Mouse (Mus musculus) olfactory bulb, adult 2 months (tissue): ENCODE measurements at regions not wholly inside any gene's neighbourhood (a gene's known extent, or its start where the extent isn't known, plus 50 kb on each side); places are given as distances from the start of the nearest gene placed in this dataset.

ENCODE experiments used
- H3K27ac ChIP-seq: fragments of 200-500 bp; 2 replicates; pipeline ENCODE4 v1.5.1; 2012; ENCODE audit warnings: low read depth, low read length; ENCODE audit not compliant: insufficient read depth
- H3K4me1 ChIP-seq: fragments of 200-500 bp; 2 replicates; pipeline ENCODE4 v1.6.1; 2012; ENCODE audit warnings: low read length; ENCODE audit not compliant: control insufficient read depth, insufficient read depth
- H3K4me3 ChIP-seq: fragments of 200-500 bp; 2 replicates; pipeline ENCODE4 v1.5.1; 2012; ENCODE audit warnings: mild to moderate bottlenecking, low read depth, low read length, moderate library complexity; ENCODE audit not compliant: insufficient read depth
- CTCF ChIP-seq: fragments of 200-500 bp; IDR thresholded peaks from 2 replicates; pipeline ENCODE4 v1.5.1; 2012; ENCODE audit warnings: low read depth, mild to moderate bottlenecking, low read length, moderate library complexity; ENCODE audit not compliant: insufficient read depth
- POLR2A ChIP-seq: fragments of 200-500 bp; IDR thresholded peaks from 2 replicates; pipeline ENCODE4 v1.6.1; 2012; ENCODE audit warnings: mild to moderate bottlenecking, low read depth, low read length, moderate library complexity; ENCODE audit not compliant: insufficient read depth
- WGBS: fragments of 180-500 bp; shearing (Covaris S2); methylation state at CpG from one replicate; pipeline ENCODE4 v1.1.7; 2018; 5-methylcytosine and 5-hydroxymethylcytosine counted together

GRCm38 (mm10) chr13:5713195-5713863, 148.0 kb upstream of the Klf6 start:
- TF ChIP-seq CTCF (no peak), POLR2A (no peak)
- H3K27ac ChIP-seq: no peak overlapping the region
- 54% methylated on average over 6 of the region's 6 CpGs for WGBS
- no peak overlapping the region for H3K4me3 ChIP-seq
- H3K4me1 ChIP-seq: no peaks in the 10 kb centered on the region

GRCm38 (mm10) chr13:5714191-5714591, 147.1 kb upstream of the Klf6 start:
- WGBS: 68% methylated on average over 12 of the region's 12 CpGs
- TF ChIP-seq POLR2A (no peak), CTCF (no peak)
- H3K4me3 ChIP-seq: no peak overlapping the region
- no peaks in the 10 kb centered on the region for H3K4me1 ChIP-seq
- H3K27ac ChIP-seq: no peak overlapping the region

- Histone ChIP-seq H3K4me1 (no peaks in the 10 kb centered on the region), H3K4me3 (no peak overlapping the region), H3K27ac (no peak overlapping the region)
- TF ChIP-seq CTCF (no peak), POLR2A (no peak)
Measured at GRCm38 (mm10) chr13:5714793-5715192, 146.5 kb upstream of the Klf6 start.

DNA sequence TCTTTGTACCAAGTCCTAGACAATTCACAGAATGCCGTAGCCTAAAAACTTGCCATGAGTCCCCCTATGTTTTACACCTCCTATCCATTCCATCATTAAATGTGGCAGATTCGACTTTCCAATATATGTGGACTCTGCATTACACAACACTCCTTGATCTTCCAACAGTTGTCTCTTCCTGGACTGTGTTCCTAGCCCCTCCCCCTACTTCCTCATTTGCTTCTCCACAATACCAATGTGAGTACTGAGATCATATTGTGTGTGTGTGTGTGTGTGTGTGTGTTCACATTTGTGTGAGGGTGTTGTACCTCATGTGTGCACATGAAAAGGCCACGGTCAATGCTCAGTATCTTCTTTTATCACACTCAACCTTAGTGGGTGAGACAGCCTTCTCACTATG, 144.5 kb upstream of the Klf6 start:
- no peak overlapping the region for H3K4me3 ChIP-seq
- 89% methylated on average over 3 of the region's 3 CpGs for WGBS
- no peaks in the 10 kb centered on the region for H3K4me1 ChIP-seq

DNA sequence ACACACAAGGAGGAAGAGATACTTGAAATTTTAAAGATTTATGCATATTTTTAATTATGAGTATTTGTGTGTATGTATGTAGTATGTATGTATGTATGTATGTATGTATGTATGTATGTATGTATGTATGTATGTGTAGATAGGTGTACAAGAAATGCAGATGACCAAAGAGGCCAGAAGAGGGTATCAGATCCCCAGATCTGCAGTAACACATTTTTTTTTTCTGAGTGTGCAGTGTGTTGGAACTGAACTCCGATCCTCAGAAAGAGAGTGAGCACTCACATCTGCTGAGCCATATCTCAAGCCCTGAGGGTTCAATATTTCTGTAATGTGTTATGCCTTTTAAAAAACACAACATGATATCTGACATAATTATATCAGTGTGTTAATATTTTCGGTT, 138.0 kb upstream of the Klf6 start:
- Histone ChIP-seq H3K4me3 (no peak overlapping the region), H3K27ac (no peak overlapping the region), H3K4me1 (no peaks in the 10 kb centered on the region)
- no peak for TF ChIP-seq POLR2A
- no peak for TF ChIP-seq CTCF
- 96% methylated on average over 2 of the region's 2 CpGs for WGBS

More for the DNA sequence above, 144.5 kb upstream of the Klf6 start:
- TF ChIP-seq POLR2A: no peak
- no peak for TF ChIP-seq CTCF
- H3K27ac ChIP-seq: no peak overlapping the region

DNA sequence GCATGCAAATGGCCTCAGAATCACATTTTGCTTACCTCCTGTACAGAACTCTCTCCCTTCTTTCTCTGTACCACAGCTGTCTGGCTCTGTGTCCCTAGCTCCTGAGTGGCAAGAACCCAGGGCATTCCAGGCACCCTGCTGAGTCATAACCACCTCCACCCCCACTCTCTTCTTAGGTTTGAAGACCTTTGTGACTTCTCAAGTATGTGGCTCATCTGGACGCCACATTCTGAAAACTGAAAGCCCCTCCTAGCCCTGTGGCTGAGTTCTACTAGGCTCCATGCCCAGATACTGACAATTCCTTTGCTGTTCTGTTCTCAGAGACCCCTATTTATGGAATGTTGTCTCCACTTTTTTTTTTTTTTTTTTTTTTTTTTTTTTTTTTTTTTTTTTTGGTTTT, 136.9 kb upstream of the Klf6 start:
- whole genome bisulfite sequencing: 67% methylated on average over 1 of the region's 1 CpGs

DNA sequence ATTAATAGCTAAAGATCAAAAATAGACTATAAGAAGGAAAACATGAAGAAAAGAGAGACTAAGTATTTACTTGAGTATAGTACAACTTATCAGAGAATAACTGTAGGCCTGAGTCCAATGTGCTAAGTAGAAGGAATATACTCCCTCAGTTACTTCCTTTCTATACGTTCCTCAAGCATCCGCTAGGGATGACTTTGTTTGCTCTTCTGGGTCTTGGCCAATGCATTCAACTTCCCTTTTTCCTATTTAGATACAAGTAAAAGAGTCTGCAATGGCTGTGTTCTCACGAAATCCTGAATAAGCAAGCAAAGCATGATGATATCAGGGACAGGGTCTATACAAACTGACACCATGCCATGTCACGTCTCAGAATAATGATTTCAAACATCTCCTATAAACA, 135.3 kb upstream of the Klf6 start:
- WGBS: 97% methylated on average over 4 of the region's 4 CpGs
- no peak overlapping the region for H3K4me3 ChIP-seq
- TF ChIP-seq POLR2A (no peak), CTCF (no peak)
- H3K4me1 ChIP-seq: no peaks in the 10 kb centered on the region
- no peak overlapping the region for H3K27ac ChIP-seq

More for the DNA sequence above, 136.9 kb upstream of the Klf6 start:
- Histone ChIP-seq H3K4me1 (no peaks in the 10 kb centered on the region), H3K27ac (no peak overlapping the region), H3K4me3 (no peak overlapping the region)
- TF ChIP-seq POLR2A (no peak), CTCF (no peak)

GRCm38 (mm10) chr13:5726446-5726845, 134.8 kb upstream of the Klf6 start:
- 90% methylated on average over 1 of the region's 1 CpGs for WGBS
- H3K4me3 ChIP-seq: no peak overlapping the region
- no peak for TF ChIP-seq CTCF
- TF ChIP-seq POLR2A: no peak

GRCm38 (mm10) chr13:5728172-5728571, 133.1 kb upstream of the Klf6 start:
- 87% methylated on average over 2 of the region's 2 CpGs for WGBS
- H3K4me1 ChIP-seq: no peaks in the 10 kb centered on the region
- TF ChIP-seq POLR2A (no peak), CTCF (no peak)
- no peak overlapping the region for H3K4me3 ChIP-seq
- no peak overlapping the region for H3K27ac ChIP-seq

More at GRCm38 (mm10) chr13:5726446-5726845, 134.8 kb upstream of the Klf6 start:
- Histone ChIP-seq H3K27ac (no peak overlapping the region), H3K4me1 (no peaks in the 10 kb centered on the region)
